Mouse (Mus musculus): Measurements from ENCODE around the gene Lyzl6.

Lyzl6 gene

DNA sequence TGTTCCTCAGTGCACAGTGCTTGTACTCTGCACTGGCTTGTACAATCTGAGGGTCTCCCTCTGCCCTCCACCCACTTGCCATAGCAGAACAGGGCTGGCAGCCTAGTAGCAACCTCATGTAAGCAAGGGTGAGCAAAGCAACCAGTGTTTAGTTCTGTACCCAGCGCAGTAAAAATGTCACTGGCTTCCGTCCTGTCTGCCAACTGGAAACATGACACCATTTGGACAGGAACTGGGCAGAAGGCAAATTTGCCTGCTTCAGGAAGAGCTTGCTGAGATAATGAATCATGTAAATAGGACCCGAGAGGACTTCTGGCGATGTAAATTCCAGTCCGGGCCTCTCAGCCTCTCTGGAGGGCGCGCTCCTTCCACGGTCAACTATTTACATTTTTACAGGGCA lies 7.0 kb upstream of the Lyzl6 start:
- no peak for DNase-seq (ENCODE audit: low read depth, low spot score)

DNA sequence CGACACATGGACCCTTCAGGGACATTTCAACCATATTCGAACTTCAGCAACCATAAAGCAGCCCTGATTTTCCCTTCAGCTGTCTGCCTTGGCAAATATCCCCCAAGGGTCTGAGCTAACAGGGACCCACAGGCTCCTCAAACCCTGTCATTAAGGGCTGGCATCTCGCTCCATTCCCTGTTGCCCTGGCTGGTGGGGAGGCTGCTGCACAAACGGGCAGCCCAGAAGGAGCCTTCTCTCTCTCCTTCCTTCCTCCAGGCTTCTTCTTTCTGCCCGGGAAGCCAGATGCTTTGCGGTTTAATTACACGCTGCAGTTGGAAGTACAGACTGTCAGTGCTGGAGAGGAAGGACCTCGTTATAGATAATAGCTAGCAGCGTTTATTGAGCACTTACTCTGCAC lies 4.5 kb upstream of the Lyzl6 start:
- DNase-seq (ENCODE audit: low read depth, low spot score), result no peak

DNA sequence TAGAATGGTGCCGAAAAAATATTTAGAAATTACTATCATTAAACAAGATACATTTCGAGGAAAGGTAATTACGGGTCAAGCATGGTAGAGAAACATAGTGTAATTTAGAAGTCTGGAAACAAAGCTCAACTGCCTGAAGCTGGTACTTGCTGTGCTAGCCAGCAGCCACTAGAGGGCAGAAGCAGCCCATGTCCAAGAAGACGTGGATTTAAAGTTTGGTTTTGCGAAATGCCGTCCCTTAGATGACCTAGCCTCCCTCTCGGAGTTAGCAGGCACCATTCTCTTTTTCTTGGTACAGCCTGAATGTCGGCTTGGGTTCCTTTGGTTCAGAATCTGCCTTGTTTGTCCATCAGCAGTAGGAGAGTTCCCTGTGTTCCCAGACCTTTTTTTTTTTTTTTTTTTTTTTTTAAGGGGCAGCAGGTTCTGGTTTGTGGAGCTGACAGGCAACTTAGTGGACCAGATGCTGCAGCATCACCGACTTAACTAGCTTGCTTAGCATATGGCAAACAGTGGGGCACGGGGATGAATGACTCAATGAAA lies 787 bp upstream of the Lyzl6 start:
- DNase-seq (ENCODE audit: low read depth, low spot score), result peak; percentile 23

DNA sequence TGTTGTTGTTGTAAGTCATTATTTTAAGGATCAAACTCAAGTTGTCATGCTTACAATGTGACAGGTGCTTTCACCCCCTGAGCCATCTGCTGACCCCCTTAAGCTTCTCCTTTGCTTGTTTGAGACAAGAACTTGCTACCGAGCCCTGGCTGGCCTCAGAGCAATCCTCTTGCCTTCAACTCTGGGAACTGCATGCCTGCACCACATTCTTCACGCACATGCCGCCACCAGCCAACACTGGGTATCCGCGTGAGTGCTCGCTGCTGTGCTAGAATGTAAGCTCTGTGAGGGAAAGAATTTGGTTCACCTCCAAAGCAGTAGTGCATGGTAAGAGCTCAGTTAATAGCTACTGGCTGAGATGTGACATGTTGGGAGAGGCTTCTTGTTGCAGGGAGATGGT lies 2.4 kb downstream of the Lyzl6 start:
- DNase-seq (ENCODE audit: low read depth, low spot score), result no peak

DNA sequence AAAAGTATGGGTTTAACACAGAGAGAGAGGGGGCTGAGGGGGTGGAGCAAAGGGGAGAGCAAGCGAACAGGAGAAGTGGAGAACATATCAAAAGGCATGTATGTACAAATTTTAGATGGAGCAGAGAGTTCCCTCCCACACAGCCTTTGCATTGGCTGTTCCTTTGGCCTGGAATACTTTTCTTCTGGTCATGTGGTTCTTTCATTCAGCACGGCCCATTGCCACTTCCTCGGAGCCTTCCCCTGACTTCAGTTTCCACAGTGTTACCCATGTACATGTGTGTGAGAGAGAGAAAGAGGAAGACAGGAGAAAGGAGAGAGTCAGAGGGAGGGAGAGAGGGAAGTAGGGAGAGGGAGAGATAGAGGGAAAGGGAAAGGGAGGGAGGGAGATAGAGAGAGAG lies 3.2 kb downstream of the Lyzl6 start:
- no peak for DNase-seq (ENCODE audit: low read depth, low spot score)

DNA sequence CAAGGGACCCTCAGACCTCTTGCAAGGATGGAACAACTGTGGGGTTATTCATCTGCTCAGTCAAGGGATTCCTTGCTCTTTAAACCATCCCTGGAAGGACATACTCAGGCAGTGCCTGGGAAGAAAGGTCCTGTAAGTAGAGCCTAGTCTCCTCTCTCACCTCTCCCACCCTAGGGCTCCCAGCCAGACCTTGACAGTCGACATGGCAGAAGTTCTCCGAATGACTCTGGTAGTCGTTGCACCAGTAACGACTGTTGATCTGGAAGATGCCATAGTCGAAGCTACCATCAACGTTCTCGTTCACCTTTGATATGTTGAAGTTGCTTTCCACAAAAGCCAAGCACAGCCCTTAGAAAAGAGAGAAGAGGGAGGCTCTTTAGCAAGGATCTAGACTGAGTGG lies 3.9 kb downstream of the Lyzl6 start:
- no peak for DNase-seq (ENCODE audit: low read depth, low spot score)

DNA sequence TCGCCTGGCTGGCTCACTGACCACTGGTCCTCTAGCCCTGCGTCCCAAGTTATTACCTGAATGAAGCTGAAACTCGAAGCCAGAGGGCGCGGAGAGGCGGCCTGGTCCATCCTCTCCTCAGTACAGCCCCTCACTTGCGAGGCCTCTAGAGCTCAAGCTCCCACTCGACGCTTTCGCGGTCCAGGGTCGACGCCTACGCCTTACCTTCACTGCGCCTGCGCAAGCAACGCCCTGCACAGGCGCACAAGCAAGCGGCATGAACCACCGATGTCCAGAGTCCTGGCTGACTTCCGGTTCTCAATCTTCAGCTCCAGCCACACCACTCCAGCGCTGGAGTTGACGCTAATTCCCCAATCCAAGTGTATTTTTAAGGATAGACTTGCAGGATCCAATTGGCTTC lies 11.2 kb downstream of the Lyzl6 start:
- DNase-seq (ENCODE audit: low read depth, low spot score), result no peak

DNA sequence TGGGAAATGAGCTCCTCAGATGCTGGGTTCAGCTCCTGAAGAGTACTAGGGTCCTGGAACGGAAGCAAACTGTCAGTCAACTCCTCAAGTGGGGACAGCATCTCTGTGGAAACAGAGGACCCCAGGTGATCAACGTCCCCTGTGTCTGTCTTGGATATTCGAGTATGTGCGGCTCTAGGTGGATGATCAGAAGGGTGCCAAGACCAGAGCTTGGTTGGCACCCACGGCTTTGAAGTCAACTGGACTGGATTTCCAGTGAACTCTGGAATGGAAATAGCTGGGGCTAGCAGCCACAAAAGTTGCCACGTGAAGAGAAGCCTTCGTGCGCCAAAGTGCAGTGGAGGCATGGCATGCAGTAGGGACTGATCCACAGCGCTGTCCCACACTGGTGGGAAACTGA lies 17.6 kb downstream of the Lyzl6 start, which contains the start of gene Gm884:
Gm884 (minus strand) TSS at position 101 of the 400 bp plus-strand sequence.
- no peak for DNase-seq (ENCODE audit: low read depth, low spot score)

DNA sequence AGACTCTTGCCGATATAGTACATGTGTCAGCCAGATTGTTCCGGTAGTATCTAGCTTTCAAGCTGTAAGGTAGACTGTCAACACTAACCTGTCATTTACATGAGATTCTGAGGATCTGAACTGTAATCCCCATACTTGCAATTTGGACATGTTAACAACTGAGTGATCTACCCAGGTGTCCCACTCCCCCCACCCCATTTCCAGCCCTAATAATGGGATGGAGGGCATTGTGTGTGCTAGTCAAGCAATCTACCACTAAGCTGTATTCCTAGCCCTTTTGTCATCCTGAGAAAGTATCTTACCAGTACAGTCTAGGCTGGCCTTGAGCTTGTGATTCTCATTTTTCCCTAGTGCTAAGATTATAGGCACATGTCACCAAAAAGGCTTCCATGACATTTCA lies 27.9 kb downstream of the Lyzl6 start:
- DNase-seq (ENCODE audit: low read depth, low spot score), result no peak

DNA sequence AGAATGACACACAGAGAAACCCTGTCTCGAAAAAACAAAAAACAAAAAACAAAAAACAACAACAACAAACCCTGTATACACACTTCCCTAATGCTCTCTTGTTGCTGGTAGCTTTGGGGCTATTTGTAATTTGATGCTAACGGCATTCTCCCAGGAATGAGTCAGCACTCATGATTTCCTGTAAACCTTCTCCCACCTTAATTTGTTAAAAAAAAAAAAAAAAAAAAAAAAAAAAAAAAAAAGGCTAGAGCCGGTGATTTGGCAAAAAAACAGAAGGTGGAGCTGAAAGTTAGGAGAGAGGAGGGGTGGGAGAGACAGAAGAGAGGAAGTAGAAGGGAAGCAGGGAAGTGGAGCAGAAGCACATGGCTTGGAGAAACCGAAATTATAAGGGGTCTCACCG lies 32.1 kb downstream of the Lyzl6 start:
- no peak for DNase-seq (ENCODE audit: low read depth, low spot score)

Measured in retina, adult 2 months (tissue).